Mouse (Mus musculus): ENCODE data around the gene Rgl1.

- no peak for TF ChIP-seq CTCF (IDR thresholded peaks at IDR 0.05; ENCODE audit: low read depth, low read length)
- no peak for TF ChIP-seq POLR2A (IDR thresholded peaks at IDR 0.05; ENCODE audit: extremely low read depth, insufficient read depth, low read length)
Observed at GRCm38 (mm10) chr1:152617745-152618342, 148.3 kb downstream of the Rgl1 start.

Data from liver, adult 2 months (tissue).